Comparison of ENCODE assay signal across 11 mouse cellular contexts in genomic region chr1:74915706-74916105, GRCm38 (mm10). TPM values are rescaled to one million over a fixed set of nuclear protein-coding genes. Genes with fewer than 3 reads are reported as not detected.
DNase-seq lines count a peak whose midpoint lies in the region; ATAC-seq and TF ChIP-seq lines count a peak whose summit lies in the region.
"Had no signal": no experiment of that assay in that cellular context is flagged by ENCODE, and none has a peak within 500 bp of the region (broad histone marks: within the 10 kb centered on the region; RNA-seq: fewer than 3 reads in every experiment).

No protein-coding gene starts in this region.

- no peaks in the 10 kb centered on the region for H3K36me3 ChIP-seq in neural tube, embryonic 15.5 days
- H3K36me3 ChIP-seq: embryonic facial prominence, embryonic 15.5 days had no signal

- TF ChIP-seq CTCF in lung, adult 2 months (IDR thresholded peaks at IDR 0.05; ENCODE audit: insufficient read depth, low read length), result peak; percentile 41; the same call in 1 of the 2 replicates

- H3K9me3 ChIP-seq in neural tube, embryonic 15.5 days (replicated peaks), result no peaks in the 10 kb centered on the region
- H3K9me3 ChIP-seq: embryonic facial prominence, embryonic 15.5 days had no signal

- no peak overlapping the region for H3K27ac ChIP-seq in neural tube, embryonic 15.5 days (replicated peaks)
- H3K27ac ChIP-seq: embryonic facial prominence, embryonic 15.5 days had no signal

- no peak overlapping the region for H3K9ac ChIP-seq in neural tube, embryonic 15.5 days (replicated peaks)
- H3K9ac ChIP-seq: embryonic facial prominence, embryonic 15.5 days had no signal

- 24% methylated on average over 13 of the region's 13 CpGs for WGBS in lung, adult 2 months
- 32% methylated on average over 13 of the region's 13 CpGs for WGBS in neural tube, embryonic 15.5 days

- peaks cover 16% of the 10 kb centered on the region for H3K27me3 ChIP-seq in neural tube, embryonic 15.5 days (replicated peaks)
- H3K27me3 ChIP-seq: embryonic facial prominence, embryonic 15.5 days had no signal

- ATAC-seq in neural tube, embryonic 15.5 days (ENCODE audit: low FRiP score), result no peak

- H3K4me2 ChIP-seq in neural tube, embryonic 15.5 days, result peak overlapping the region; percentile 28
- H3K4me2 ChIP-seq: embryonic facial prominence, embryonic 15.5 days had no signal

- no peaks in the 10 kb centered on the region for H3K4me1 ChIP-seq in lung, adult 2 months (ENCODE audit: control insufficient read depth, insufficient read depth, low read length)
- H3K4me1 ChIP-seq in neural tube, embryonic 15.5 days, result no peaks in the 10 kb centered on the region
- H3K4me1 ChIP-seq: embryonic facial prominence, embryonic 15.5 days had no signal

- no peak for TF ChIP-seq POLR2A in lung, adult 2 months (IDR thresholded peaks at IDR 0.05; ENCODE audit: borderline replicate concordance, extremely low read depth, low read depth, low read length)

- peak; percentile 42 to 48 for DNase-seq in cerebellum, postnatal 10 days
- DNase-seq in cerebellum, adult 18-20 months, result no peak
- no peak for DNase-seq in lung, adult 2 months
- DNase-seq in lung, postnatal 25 days (ENCODE audit: low spot score), result no peak
- peak; percentile 38 for DNase-seq in kidney, adult 9 months
- no peak for DNase-seq in spleen, postnatal 10 days (ENCODE audit: low spot score in 2 of 2)
- DNase-seq in thymus, adult 18-20 months, result no peak
- DNase-seq: adrenal gland, adult 8-10 months had no signal

- H3K4me3 ChIP-seq in lung, adult 2 months (replicated peaks; ENCODE audit: extremely low read depth, low read depth, low read length), result no peak overlapping the region
- no peak overlapping the region for H3K4me3 ChIP-seq in neural tube, embryonic 15.5 days (replicated peaks)
- H3K4me3 ChIP-seq: embryonic facial prominence, embryonic 15.5 days had no signal

RNA-seq across cellular contexts. Expression of gene Cfap65, which starts 19.7 kb away (rescaled TPM):
- 23.0 and 27.7 TPM in 2 replicates for polyA plus RNA-seq in lung, adult 2 months (2012; rRNA removed)
- polyA plus RNA-seq in neural tube, embryonic 15.5 days (2015; fragmentation: Nextera tagmentation; extraction: Ambion mirVana), result 0.41 and 0.43 TPM in 2 replicates

RNA-seq across cellular contexts. Expression of gene Cryba2, which starts 22.8 kb away (rescaled TPM):
- not detected in 2 replicates for polyA plus RNA-seq in lung, adult 2 months (2012; rRNA removed)
- polyA plus RNA-seq in neural tube, embryonic 15.5 days (2015; fragmentation: Nextera tagmentation; extraction: Ambion mirVana), result 0.41 and 1.5 TPM in 2 replicates
- polyA plus RNA-seq: heart, embryonic 16.5 days had no signal

RNA-seq across cellular contexts. Expression of gene Fev, which starts 30.5 kb away (rescaled TPM):
- not detected in 2 replicates for polyA plus RNA-seq in lung, adult 2 months (2012; rRNA removed)
- polyA plus RNA-seq in neural tube, embryonic 15.5 days (2015; fragmentation: Nextera tagmentation; extraction: Ambion mirVana), result 0.73 TPM in 1 of 2 replicates, not detected in the other

RNA-seq across cellular contexts. Expression of gene Ihh, which starts 35.8 kb away (rescaled TPM):
- 0.54 and 1.2 TPM in 2 replicates for polyA plus RNA-seq in lung, adult 2 months (2012; rRNA removed)
- 0.84 and 3.0 TPM in 2 replicates for polyA plus RNA-seq in neural tube, embryonic 15.5 days (2015; fragmentation: Nextera tagmentation; extraction: Ambion mirVana)

Comparison
In these comparisons a context has a peak if more than half of its experiments do, and no peak if none do; other contexts are left out.
1. DNase-seq: peak in cerebellum, postnatal 10 days (2 of 2) and kidney, adult 9 months (single experiment); none in cerebellum, adult 18-20 months (0 of 2), lung, adult 2 months (single experiment), lung, postnatal 25 days (single experiment), spleen, postnatal 10 days (0 of 2) and thymus, adult 18-20 months (0 of 2).
2. RNA of gene Cfap65, which starts 19.7 kb away (polyA plus RNA-seq): 23.0 to 27.7 TPM in lung, adult 2 months; 0.41 to 0.43 TPM in neural tube, embryonic 15.5 days; every median in the first group is over 10 times any median in the second.